16 mouse cellular contexts compared by ENCODE assay signal in genomic region chr13:13461446-13462192, GRCm38 (mm10). TPM values are rescaled to one million over a fixed set of nuclear protein-coding genes. Genes with fewer than 3 reads are reported as not detected.
DNase-seq lines count a peak whose midpoint lies in the region; ATAC-seq and TF ChIP-seq lines count a peak whose summit lies in the region.
"Had no signal": no experiment of that assay in that cellular context is flagged by ENCODE, and none has a peak within 500 bp of the region (broad histone marks: within the 10 kb centered on the region; RNA-seq: fewer than 3 reads in every experiment).

No protein-coding gene starts in this region.

- peak overlapping the region; percentile 6; the same call in 1 of the 2 replicates for H3K27ac ChIP-seq in heart, embryonic 16.5 days (ENCODE audit: low read length)
- no peak overlapping the region for H3K27ac ChIP-seq in lung, embryonic 14.5 days (ENCODE audit: low read depth)
- H3K27ac ChIP-seq in midbrain, postnatal 0 days (ENCODE audit: low read depth, low read length): no peak overlapping the region
- H3K27ac ChIP-seq: forebrain, embryonic 15.5 days; lung, embryonic 15.5 days had no signal

- no peak overlapping the region for H3K4me2 ChIP-seq in heart, embryonic 16.5 days (ENCODE audit: low read depth, low read length)
- no peak overlapping the region for H3K4me2 ChIP-seq in lung, embryonic 14.5 days
- no peak overlapping the region for H3K4me2 ChIP-seq in midbrain, postnatal 0 days (ENCODE audit: low read depth, low read length, poor library complexity, severe bottlenecking)
- H3K4me2 ChIP-seq: forebrain, embryonic 15.5 days; lung, embryonic 15.5 days had no signal

- no peak for ATAC-seq in heart, embryonic 16.5 days (replicated peaks; ENCODE audit: extremely low read depth, insufficient read depth, low FRiP score)
- no peak for ATAC-seq in lung, embryonic 14.5 days (ENCODE audit: insufficient read depth)
- no peak for ATAC-seq in midbrain, postnatal 0 days (ENCODE audit: low FRiP score)
- ATAC-seq: forebrain, embryonic 15.5 days; inflammation-experienced regulatory T-cells, adult 6 months had no signal

- H3K27me3 ChIP-seq in heart, embryonic 16.5 days (ENCODE audit: control insufficient read depth, insufficient read depth, low read length): no peaks in the 10 kb centered on the region
- H3K27me3 ChIP-seq in lung, embryonic 14.5 days (ENCODE audit: insufficient read depth, low read length): no peaks in the 10 kb centered on the region
- H3K27me3 ChIP-seq in midbrain, postnatal 0 days (ENCODE audit: insufficient read depth, low read length): no peaks in the 10 kb centered on the region
- H3K27me3 ChIP-seq: forebrain, embryonic 15.5 days; lung, embryonic 15.5 days had no signal

- WGBS in heart, embryonic 16.5 days: 83% methylated on average over 4 of the region's 4 CpGs
- WGBS in lung, embryonic 14.5 days: 76% methylated on average over 4 of the region's 4 CpGs
- WGBS in midbrain, postnatal 0 days: 74% methylated on average over 4 of the region's 4 CpGs

- H3K9me3 ChIP-seq in heart, embryonic 16.5 days (replicated peaks; ENCODE audit: control insufficient read depth, low read length): no peaks in the 10 kb centered on the region
- no peaks in the 10 kb centered on the region for H3K9me3 ChIP-seq in lung, embryonic 14.5 days (ENCODE audit: low read depth, low read length)
- no peaks in the 10 kb centered on the region for H3K9me3 ChIP-seq in midbrain, postnatal 0 days (ENCODE audit: low read length)
- H3K9me3 ChIP-seq: forebrain, embryonic 15.5 days; lung, embryonic 15.5 days had no signal

- DNase-seq in heart, postnatal 4 days: no peak
- peak; percentile 28 for DNase-seq in lung, embryonic 14.5 days
- no peak for DNase-seq in lung, postnatal 14 days
- peak; percentile 40 for DNase-seq in ZHBTc4 (ENCODE audit: low read depth, low spot score)
- peak; percentile 40 for DNase-seq in midbrain, postnatal 0 days (ENCODE audit: low spot score)
- no peak for DNase-seq in adrenal gland, adult 8-10 months
- DNase-seq in ovary, postnatal 36 days (ENCODE audit: low spot score): no peak
- DNase-seq: cerebellum, postnatal 10 days; kidney, adult 8-10 months; kidney, postnatal 4 days; thymus, adult 18-20 months had no signal

- TF ChIP-seq CTCF in lung, embryonic 14.5 days (IDR thresholded peaks at IDR 0.05; ENCODE audit: low read depth): no peak
- TF ChIP-seq CTCF in midbrain, postnatal 0 days (IDR thresholded peaks at IDR 0.05): no peak

- 0 out of 2 replicates have a peak, but pooled peaks cover 4% of the 10 kb centered on the region for H3K36me3 ChIP-seq in heart, embryonic 16.5 days (ENCODE audit: control insufficient read depth, insufficient read depth)
- H3K36me3 ChIP-seq in lung, embryonic 14.5 days (ENCODE audit: insufficient read depth): 0 out of 2 replicates have a peak, but pooled peaks cover 3% of the 10 kb centered on the region
- no peaks in the 10 kb centered on the region for H3K36me3 ChIP-seq in midbrain, postnatal 0 days (ENCODE audit: insufficient read depth, low read length)
- H3K36me3 ChIP-seq: forebrain, embryonic 15.5 days; lung, embryonic 15.5 days had no signal

- no peak overlapping the region for H3K4me3 ChIP-seq in heart, embryonic 16.5 days (ENCODE audit: low read length)
- no peak overlapping the region for H3K4me3 ChIP-seq in lung, embryonic 14.5 days (ENCODE audit: low read depth, low read length)
- H3K4me3 ChIP-seq in midbrain, postnatal 0 days (ENCODE audit: low read depth, low read length): no peak overlapping the region
- H3K4me3 ChIP-seq: forebrain, embryonic 15.5 days; lung, embryonic 15.5 days had no signal

- no peak overlapping the region for H3K9ac ChIP-seq in heart, embryonic 16.5 days (ENCODE audit: low read length)
- H3K9ac ChIP-seq in lung, embryonic 14.5 days: no peak overlapping the region
- no peak overlapping the region for H3K9ac ChIP-seq in midbrain, postnatal 0 days (replicated peaks; ENCODE audit: low read length, poor library complexity, severe bottlenecking)
- H3K9ac ChIP-seq: forebrain, embryonic 15.5 days; lung, embryonic 15.5 days had no signal

- peaks cover 16% of the 10 kb centered on the region for H3K4me1 ChIP-seq in heart, embryonic 16.5 days (ENCODE audit: control insufficient read depth, insufficient read depth, low read length)
- H3K4me1 ChIP-seq in lung, embryonic 14.5 days (ENCODE audit: insufficient read depth): peaks cover 12% of the 10 kb centered on the region
- no peaks in the 10 kb centered on the region for H3K4me1 ChIP-seq in midbrain, postnatal 0 days (ENCODE audit: insufficient read depth, low read length)
- H3K4me1 ChIP-seq: forebrain, embryonic 15.5 days had no signal

RNA-seq across cellular contexts. Expression of gene Nid1, which starts 24.3 kb away (rescaled TPM):
- 91.9 and 96.2 TPM in 2 replicates for polyA plus RNA-seq in heart, embryonic 16.5 days (2015; fragmentation: Nextera tagmentation; extraction: Ambion mirVana)
- 100 to 1,000 TPM; 162 to 168 TPM for total RNA-seq in heart, postnatal 4 days (2021)
- polyA plus RNA-seq in lung, embryonic 14.5 days (2014; fragmentation: Nextera tagmentation; extraction: Ambion mirVana): 160 and 173 TPM in 2 replicates
- 63.0 and 70.6 TPM in 2 replicates for total RNA-seq in midbrain, postnatal 0 days (2014; rRNA removed)
- 27.3 and 31.2 TPM in 2 replicates for polyA plus RNA-seq in midbrain, postnatal 0 days (2015; fragmentation: Nextera tagmentation; extraction: Ambion mirVana)
- total RNA-seq in adrenal gland, adult 8-10 months (2022): 10 to 100 TPM; 37.4 to 71.1 (median 51.9) TPM
- total RNA-seq: granulocyte monocyte progenitor cell, adult 5-6 weeks had no signal

Comparison
In these comparisons a context has a peak if more than half of its experiments do, and no peak if none do; other contexts are left out.
1. DNase-seq: peak in lung, embryonic 14.5 days (single experiment), ZHBTc4 (single experiment) and midbrain, postnatal 0 days (single experiment); none in heart, postnatal 4 days (single experiment), lung, postnatal 14 days (single experiment), adrenal gland, adult 8-10 months (single experiment) and ovary, postnatal 36 days (single experiment).